Mouse (Mus musculus) heart, postnatal 0 days (tissue): ENCODE results near the gene Nfib.

Experiments used
- CTCF ChIP-seq: IDR thresholded peaks from 2 replicates; pipeline ENCODE4 v1.5.1; 2016; ENCODE audit warnings: antibody characterized with exemption, control low read depth, low read depth
- EP300 ChIP-seq: IDR thresholded peaks from 2 replicates; pipeline ENCODE4 v1.6.1; 2016; ENCODE audit warnings: antibody characterized with exemption, low read depth

DNA sequence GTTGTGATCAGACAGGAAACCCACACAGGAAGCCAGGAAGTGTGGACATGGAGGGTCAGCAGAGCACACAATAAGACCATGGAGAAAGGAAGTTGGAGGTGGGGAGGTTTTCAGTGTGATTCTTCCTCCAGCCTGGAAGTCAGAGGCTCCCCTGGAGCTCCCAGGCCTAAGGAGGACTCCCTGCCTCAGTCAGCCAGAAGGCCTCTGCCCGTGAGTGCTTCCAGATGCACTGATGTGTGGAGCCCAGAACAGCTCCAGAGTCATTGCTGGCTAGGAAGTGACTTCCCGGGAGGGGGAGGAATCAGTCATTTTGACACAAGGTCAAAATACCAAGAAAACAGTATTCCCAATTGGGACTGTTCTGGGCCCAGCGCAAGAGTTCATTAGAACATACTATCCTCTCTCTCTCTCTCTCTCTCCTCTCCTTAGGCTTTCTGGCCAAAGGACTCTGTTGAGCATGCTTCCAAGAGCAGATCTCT is 174.6 kb downstream of the Nfib start:
- TF ChIP-seq CTCF (no peak), EP300 (peak; percentile 54; the same call in 1 of the 2 replicates)
